ENCODE assay signal across 8 mouse cellular contexts in genomic region chr11:107027431-107028274, GRCm38 (mm10). TPM values are rescaled to one million over a fixed set of nuclear protein-coding genes. Genes with fewer than 3 reads are reported as not detected.
DNase-seq lines count a peak whose midpoint lies in the region; ATAC-seq lines count a peak whose summit lies in the region.

No protein-coding gene starts in this region.

- H3K4me3 ChIP-seq in hindbrain, embryonic 10.5 days: peak overlapping the region; percentile 74

- no peaks in the 10 kb centered on the region for H3K9me3 ChIP-seq in hindbrain, embryonic 10.5 days

- H3K4me1 ChIP-seq in hindbrain, embryonic 10.5 days (replicated peaks): peaks cover 64% of the 10 kb centered on the region

- DNase-seq in R1 (ENCODE audit: low read depth, low spot score): peak; percentile 89
- peak; percentile 89 for DNase-seq in cerebellum, adult 9-10 months
- peak; percentile 86 for DNase-seq in hindbrain, embryonic 10.5 days (ENCODE audit: low spot score)
- DNase-seq in layer of hippocampus, postnatal 25 days (ENCODE audit: extremely low spot score in 1 of 2, low spot score in 1 of 2): peak; percentile 68 to 84
- peak; percentile 86 for DNase-seq in lung, postnatal 25 days (ENCODE audit: low spot score)
- DNase-seq in retina, postnatal 7 days (ENCODE audit: low read depth, low spot score): peak; percentile 87
- DNase-seq in urinary bladder, adult 2 months (ENCODE audit: low spot score): peak; percentile 82

- peaks cover 46% of the 10 kb centered on the region for H3K27me3 ChIP-seq in hindbrain, embryonic 10.5 days (ENCODE audit: insufficient read depth, poor library complexity, severe bottlenecking)

- H3K27ac ChIP-seq in hindbrain, embryonic 10.5 days: peak overlapping the region; percentile 93

- no peaks in the 10 kb centered on the region for H3K36me3 ChIP-seq in hindbrain, embryonic 10.5 days

- ATAC-seq in frontal cortex, adult (ENCODE audit: low TSS enrichment): peak; percentile 80

- 4% methylated on average over 107 of the region's 107 CpGs for WGBS in hindbrain, embryonic 10.5 days

RNA-seq across cellular contexts. Expression of gene 1810010H24Rik, which starts 2.2 kb away (rescaled TPM):
- 1.6 and 2.8 TPM in 2 replicates for polyA plus RNA-seq in hindbrain, embryonic 10.5 days (2016; fragmentation: Nextera tagmentation; extraction: Ambion mirVana)
- 1 to 10 TPM; 3.1 to 3.6 TPM for total RNA-seq in layer of hippocampus, postnatal 25 days (2021)
- 3.5 and 4.3 TPM in 2 replicates for polyA plus RNA-seq in urinary bladder, adult 2 months (2012; rRNA removed)

RNA-seq across cellular contexts. Expression of gene Kpna2, which starts 28.3 kb away (rescaled TPM):
- polyA plus RNA-seq in hindbrain, embryonic 10.5 days (2016; fragmentation: Nextera tagmentation; extraction: Ambion mirVana): 653 and 682 TPM in 2 replicates
- 10 to 100 TPM; 22.0 to 26.8 TPM for total RNA-seq in layer of hippocampus, postnatal 25 days (2021)
- 30.8 and 37.6 TPM in 2 replicates for polyA plus RNA-seq in urinary bladder, adult 2 months (2012; rRNA removed)

Comparison
In these comparisons a context has a peak if more than half of its experiments do, and no peak if none do; other contexts are left out.
1. Peak in every context shown above with its lines: DNase-seq, ATAC-seq, H3K4me3 ChIP-seq and H3K27ac ChIP-seq.
2. RNA of gene Kpna2, which starts 28.3 kb away (polyA plus RNA-seq): 653 to 682 TPM in hindbrain, embryonic 10.5 days; 30.8 to 37.6 TPM in urinary bladder, adult 2 months; every median in the first group is over 10 times any median in the second.